In genomic region chr12:104990741-104991454, GRCm38 (mm10) we compare ENCODE assay signal across 10 mouse cellular contexts. TPM values are rescaled to one million over a fixed set of nuclear protein-coding genes. Genes with fewer than 3 reads are reported as not detected.
DNase-seq lines count a peak whose midpoint lies in the region; ATAC-seq lines count a peak whose summit lies in the region.
"Had no signal": no experiment of that assay in that cellular context is flagged by ENCODE, and none has a peak within 500 bp of the region (broad histone marks: within the 10 kb centered on the region; RNA-seq: fewer than 3 reads in every experiment).

No protein-coding gene starts in this region.

- intact Hi-C loops in heart, postnatal 10 days (cut with DNase I), result no loop called here

- peak; percentile 98 for DNase-seq in heart, adult 11 months
- no peak for DNase-seq in heart, postnatal 10 days
- DNase-seq in A20 (ENCODE audit: low read depth, low spot score), result peak; percentile 84
- DNase-seq in adrenal gland, adult 2 months, result no peak
- DNase-seq in kidney, postnatal 10 days, result no peak
- DNase-seq in kidney, adult 9 months, result no peak
- DNase-seq: cerebellum, adult 8-10 months had no signal

- peak; percentile 80 for ATAC-seq in granulocyte monocyte progenitor cell, adult 5-6 weeks (replicated peaks; ENCODE audit: poor library complexity, severe bottlenecking)
- peak; percentile 86 for ATAC-seq in megakaryocyte progenitor cell, adult 5-6 weeks (replicated peaks; ENCODE audit: poor library complexity)
- ATAC-seq: intestine, postnatal 0 days had no signal

RNA-seq across cellular contexts. Expression of gene Syne3, which starts 18.7 kb away (rescaled TPM):
- 1 to 10 TPM; 6.1 to 6.4 TPM for total RNA-seq in heart, postnatal 10 days (2021)
- total RNA-seq in granulocyte monocyte progenitor cell, adult 5-6 weeks (2014; fragmentation: Nextera tagmentation), result 13.4 and 20.1 TPM in 2 replicates
- 20.3 and 22.4 TPM in 2 replicates for total RNA-seq in granulocyte monocyte progenitor cell, adult 5-6 weeks (2017)
- 10.1 and 13.1 TPM in 2 replicates for total RNA-seq in megakaryocyte progenitor cell, adult 5-6 weeks (2015)
- total RNA-seq in megakaryocyte progenitor cell, adult 5-6 weeks (2017), result 19.5 and 21.1 TPM in 2 replicates
- 10 to 100 TPM in 1 of 2 experiments, 1 to 10 TPM in 1; 9.1 to 16.1 TPM for total RNA-seq in adrenal gland, adult 2 months (2021)
- 4.3 and 4.5 TPM in 2 replicates for polyA plus RNA-seq in adrenal gland, adult 2 months (2012; rRNA removed)

RNA-seq across cellular contexts. Expression of gene Glrx5, which starts 41.6 kb away (rescaled TPM):
- total RNA-seq in heart, postnatal 10 days (2021), result 10 to 100 TPM; 84.5 to 86.0 TPM
- total RNA-seq in granulocyte monocyte progenitor cell, adult 5-6 weeks (2014; fragmentation: Nextera tagmentation), result 50.7 and 56.1 TPM in 2 replicates
- total RNA-seq in granulocyte monocyte progenitor cell, adult 5-6 weeks (2017), result 27.2 and 29.8 TPM in 2 replicates
- 58.1 and 65.3 TPM in 2 replicates for total RNA-seq in megakaryocyte progenitor cell, adult 5-6 weeks (2015)
- total RNA-seq in megakaryocyte progenitor cell, adult 5-6 weeks (2017), result 26.9 and 30.1 TPM in 2 replicates
- total RNA-seq in adrenal gland, adult 2 months (2021), result 100 to 1,000 TPM; 161 to 186 TPM
- polyA plus RNA-seq in adrenal gland, adult 2 months (2012; rRNA removed), result 218 and 257 TPM in 2 replicates

Comparison
In these comparisons a context has a peak if more than half of its experiments do, and no peak if none do; other contexts are left out.
1. DNase-seq: peak in heart, adult 11 months (single experiment) and A20 (single experiment); none in heart, postnatal 10 days (0 of 2), adrenal gland, adult 2 months (single experiment), kidney, postnatal 10 days (single experiment) and kidney, adult 9 months (single experiment).